Mouse (Mus musculus): ENCODE data around the gene Noxred1.

DNA sequence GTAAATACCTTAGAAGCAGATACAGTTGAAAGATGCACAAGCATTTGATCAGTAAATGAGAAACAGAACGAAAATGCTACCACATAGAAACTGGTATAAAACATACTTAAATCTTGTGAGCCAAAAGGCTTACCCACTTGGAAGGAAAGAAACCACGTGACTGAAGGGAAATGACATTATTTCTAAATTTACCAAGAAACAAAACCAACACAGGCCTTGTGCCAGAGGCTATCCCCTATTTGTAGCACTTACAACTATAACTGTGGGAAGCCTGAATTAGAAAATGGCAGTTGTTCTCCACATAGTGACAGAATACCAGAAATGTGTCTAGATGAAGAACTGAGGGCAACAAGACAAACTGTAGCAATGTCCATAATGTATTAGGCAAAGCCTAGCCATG, 22.5 kb downstream of the Noxred1 start:
- TF ChIP-seq POLR2A (IDR thresholded peaks at IDR 0.05; ENCODE audit: control insufficient read depth, low read depth, low read length): no peak
- no peak for TF ChIP-seq CTCF (IDR thresholded peaks at IDR 0.05; ENCODE audit: control insufficient read depth, insufficient read depth, insufficient replicate concordance, low read depth, low read length)
